Mouse (Mus musculus): ENCODE measurements at regions not wholly inside any gene's neighbourhood (a gene's known extent, or its start where the extent isn't known, plus 50 kb on each side); places are given as distances from the start of the nearest gene placed in this dataset.
A peak's percentile ranks its signal among the peaks of the same experiment; 100 is the strongest.

DNA sequence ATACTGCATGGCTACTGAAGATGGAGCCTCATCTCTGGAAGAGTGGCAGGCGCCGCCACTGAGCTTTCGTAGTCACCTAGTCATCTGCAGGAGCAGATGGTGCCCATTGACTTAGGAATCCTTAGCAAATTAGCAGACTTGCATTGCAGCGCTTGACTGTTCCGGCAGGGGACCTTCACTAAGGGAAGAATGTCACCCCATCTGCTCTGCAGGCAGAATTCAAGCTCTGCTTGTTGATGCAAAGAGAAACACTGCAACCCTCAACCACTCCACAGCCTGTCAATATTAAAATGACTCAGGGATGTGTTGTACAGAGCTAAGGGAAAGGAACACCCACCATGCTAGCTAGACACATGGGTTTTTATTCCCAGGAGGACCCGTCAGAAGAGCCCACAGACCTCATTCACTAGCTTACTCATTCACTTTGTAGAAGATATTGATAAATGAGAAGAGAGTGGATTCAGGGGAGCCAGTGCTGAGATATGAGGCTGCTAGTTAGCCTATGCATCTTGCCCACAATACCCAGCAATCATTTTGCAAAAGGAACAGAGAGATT, 215.4 kb upstream of the Gm26657 start:
- 90% methylated on average over 6 of the region's 6 CpGs for WGBS
- no peaks in the 10 kb centered on the region for H3K9me3 ChIP-seq (replicated peaks)
- H3K27me3 ChIP-seq (ENCODE audit: low read depth, poor library complexity, severe bottlenecking): no peaks in the 10 kb centered on the region
- no peak for DNase-seq (ENCODE audit: low spot score)
- H3K36me3 ChIP-seq: no peaks in the 10 kb centered on the region
- no peak overlapping the region for H3K27ac ChIP-seq
- no peak overlapping the region for H3K4me3 ChIP-seq
- H3K4me1 ChIP-seq: no peaks in the 10 kb centered on the region

DNA sequence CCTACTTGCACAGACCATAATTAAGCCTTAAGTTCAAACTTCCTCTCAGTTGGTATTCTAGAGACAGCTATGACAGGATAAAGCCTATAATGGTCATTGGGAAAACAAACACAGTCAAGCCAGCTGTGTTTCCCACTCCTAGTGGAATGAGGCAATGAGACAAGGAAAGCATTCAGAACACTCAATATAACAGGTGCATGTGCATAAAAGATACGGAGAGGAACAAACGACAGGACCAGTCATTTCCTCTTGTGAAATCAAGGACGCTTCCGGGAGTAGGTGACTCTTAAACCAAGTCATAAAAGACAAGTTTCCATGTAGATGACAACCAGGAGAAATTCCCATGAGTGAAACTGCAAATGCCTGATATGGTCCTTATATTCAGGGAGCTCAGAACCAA, 232.1 kb upstream of the Gm26657 start:
- H3K4me1 ChIP-seq: no peaks in the 10 kb centered on the region
- H3K27me3 ChIP-seq (ENCODE audit: low read depth, poor library complexity, severe bottlenecking): no peaks in the 10 kb centered on the region
- no peaks in the 10 kb centered on the region for H3K36me3 ChIP-seq
- DNase-seq (ENCODE audit: low spot score): no peak
- H3K27ac ChIP-seq: no peak overlapping the region
- H3K4me3 ChIP-seq: no peak overlapping the region
- 94% methylated on average over 4 of the region's 4 CpGs for WGBS
- no peaks in the 10 kb centered on the region for H3K9me3 ChIP-seq (replicated peaks)

DNA sequence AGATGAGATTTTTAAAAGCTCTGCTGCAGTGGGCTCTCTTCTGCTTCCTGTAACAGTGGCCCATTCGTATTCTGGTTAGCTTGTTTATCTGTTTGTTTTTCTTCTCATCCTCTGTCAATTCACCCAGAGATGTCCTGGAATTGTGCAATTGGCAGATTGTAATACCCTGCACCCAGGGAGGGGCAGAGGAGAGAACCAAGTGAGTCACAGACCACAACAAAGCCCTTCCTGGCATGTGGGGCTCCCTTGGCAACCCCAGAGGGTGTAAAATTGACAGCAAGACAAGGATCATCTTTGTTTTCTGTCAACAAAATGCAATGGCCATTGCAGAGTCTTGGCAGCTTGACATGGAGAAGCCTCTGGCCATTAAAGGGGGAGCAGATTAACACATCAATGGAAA, 233.1 kb upstream of the Gm26657 start:
- Histone ChIP-seq H3K36me3 (no peaks in the 10 kb centered on the region), H3K27me3 (ENCODE audit: low read depth, poor library complexity, severe bottlenecking) (no peaks in the 10 kb centered on the region), H3K27ac (no peak overlapping the region), H3K4me3 (no peak overlapping the region), H3K4me1 (no peaks in the 10 kb centered on the region), H3K9me3 (replicated peaks) (no peaks in the 10 kb centered on the region)
- 84% methylated on average over 1 of the region's 1 CpGs for WGBS
- no peak for DNase-seq (ENCODE audit: low spot score)

DNA sequence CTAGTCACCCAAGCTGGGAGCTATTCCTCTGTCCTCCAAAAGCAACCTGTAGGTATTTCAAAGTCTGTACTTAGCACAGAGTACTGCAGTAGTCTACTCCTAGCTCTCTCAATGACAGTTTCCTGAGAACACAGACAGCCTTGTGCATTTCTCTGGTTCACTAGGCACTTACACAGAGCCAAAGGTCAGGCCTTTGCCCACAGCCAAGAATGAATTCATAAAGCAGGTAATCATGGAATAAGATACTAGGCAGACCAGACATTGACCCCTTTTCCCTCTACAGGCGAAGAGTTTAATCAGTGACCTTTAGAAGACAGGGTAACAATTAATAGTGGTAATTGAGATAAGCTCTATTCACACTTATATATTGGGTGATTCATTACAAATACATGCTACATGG, 233.8 kb upstream of the Gm26657 start:
- Histone ChIP-seq H3K27ac (no peak overlapping the region), H3K4me1 (no peaks in the 10 kb centered on the region), H3K27me3 (ENCODE audit: low read depth, poor library complexity, severe bottlenecking) (no peaks in the 10 kb centered on the region), H3K36me3 (no peaks in the 10 kb centered on the region), H3K4me3 (no peak overlapping the region), H3K9me3 (replicated peaks) (no peaks in the 10 kb centered on the region)
- 72% methylated on average over 1 of the region's 1 CpGs for WGBS
- DNase-seq (ENCODE audit: low spot score): no peak

DNA sequence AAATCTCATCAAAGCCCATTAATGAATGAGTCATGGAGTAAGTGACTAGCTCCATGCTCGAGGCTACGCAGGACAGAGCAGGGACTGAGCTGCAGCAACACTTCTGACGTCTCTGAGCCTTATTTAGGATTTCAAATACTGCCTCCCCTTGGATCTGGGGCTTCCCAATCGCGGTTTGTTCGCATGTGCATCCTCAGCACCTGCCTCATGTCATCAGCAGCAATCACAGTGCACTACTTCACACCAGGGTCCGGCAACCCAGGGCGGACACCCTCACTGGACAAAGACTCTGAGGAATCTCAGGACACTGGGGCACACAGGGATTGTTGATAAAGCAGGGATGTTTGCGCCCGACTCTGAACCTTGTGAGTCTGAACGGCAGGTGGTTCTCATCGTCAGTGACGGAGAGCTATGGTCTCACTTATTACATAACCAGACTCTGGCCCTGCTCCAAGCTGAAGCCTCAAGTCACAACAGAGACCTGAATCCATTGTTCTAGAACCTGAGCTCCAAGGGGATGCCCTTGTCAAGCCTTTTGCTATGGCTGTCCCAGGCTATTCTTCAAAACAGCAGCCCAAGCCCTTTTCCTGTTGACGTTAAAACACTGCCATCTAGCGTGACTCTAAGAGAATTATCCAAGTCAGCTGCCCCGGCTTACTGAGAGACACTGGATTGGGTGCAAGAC, 247.2 kb upstream of the Gm26657 start:
- no peaks in the 10 kb centered on the region for H3K27me3 ChIP-seq (ENCODE audit: low read depth, poor library complexity, severe bottlenecking)
- no peaks in the 10 kb centered on the region for H3K4me1 ChIP-seq
- no peaks in the 10 kb centered on the region for H3K36me3 ChIP-seq
- H3K9me3 ChIP-seq (replicated peaks): no peaks in the 10 kb centered on the region
- no peak overlapping the region for H3K27ac ChIP-seq
- DNase-seq (ENCODE audit: low spot score): peak; percentile 42
- 63% methylated on average over 16 of the region's 16 CpGs for WGBS
- H3K4me3 ChIP-seq: no peak overlapping the region

DNA sequence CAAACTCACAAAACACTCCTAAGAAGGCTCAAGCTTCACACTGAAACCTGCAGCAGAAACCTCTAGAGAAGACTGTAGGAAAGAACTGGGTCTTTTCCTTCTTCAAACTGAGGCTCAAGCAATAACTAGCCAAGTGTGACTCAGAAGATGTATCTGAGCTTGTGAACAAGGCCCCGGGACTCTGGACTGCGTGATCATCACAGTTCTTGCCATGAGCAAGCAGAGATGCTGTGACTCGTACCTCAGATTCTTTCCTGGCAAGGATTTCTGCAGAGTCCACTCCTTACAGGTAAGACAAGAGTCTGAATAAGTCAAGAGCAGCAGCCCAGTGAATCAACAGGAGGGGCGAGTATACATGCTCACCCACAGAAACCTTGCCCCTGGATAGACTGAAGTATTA, 250.5 kb upstream of the Gm26657 start:
- H3K27me3 ChIP-seq (ENCODE audit: low read depth, poor library complexity, severe bottlenecking): no peaks in the 10 kb centered on the region
- no peaks in the 10 kb centered on the region for H3K36me3 ChIP-seq
- no peaks in the 10 kb centered on the region for H3K4me1 ChIP-seq
- H3K4me3 ChIP-seq: no peak overlapping the region
- WGBS: 93% methylated on average over 4 of the region's 4 CpGs
- H3K27ac ChIP-seq: no peak overlapping the region
- no peaks in the 10 kb centered on the region for H3K9me3 ChIP-seq (replicated peaks)
- no peak for DNase-seq (ENCODE audit: low spot score)

DNA sequence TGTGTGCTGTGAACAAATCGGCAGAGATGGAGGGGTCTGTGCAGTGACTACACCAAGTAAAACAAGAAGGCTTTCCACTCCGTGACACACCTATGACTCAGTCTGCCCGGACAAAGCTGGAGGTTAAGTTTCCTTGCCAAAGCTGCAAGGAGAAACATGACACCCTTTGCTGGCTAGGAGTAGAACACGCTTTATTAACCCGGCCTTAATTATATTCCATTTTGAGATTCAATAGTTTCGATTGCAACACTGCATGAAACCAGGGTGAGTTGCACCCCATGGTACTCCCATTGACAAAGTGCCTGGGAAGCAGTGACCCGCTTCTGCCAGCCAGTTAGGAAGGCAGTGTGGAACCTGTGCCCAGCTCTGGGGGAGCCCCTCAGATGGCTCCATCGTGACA, 256.2 kb upstream of the Gm26657 start:
- Histone ChIP-seq H3K9me3 (replicated peaks) (no peaks in the 10 kb centered on the region), H3K27me3 (ENCODE audit: low read depth, poor library complexity, severe bottlenecking) (no peaks in the 10 kb centered on the region), H3K36me3 (no peaks in the 10 kb centered on the region), H3K4me3 (no peak overlapping the region), H3K4me1 (no peaks in the 10 kb centered on the region), H3K27ac (no peak overlapping the region)
- 92% methylated on average over 8 of the region's 8 CpGs for WGBS
- no peak for DNase-seq (ENCODE audit: low spot score)

DNA sequence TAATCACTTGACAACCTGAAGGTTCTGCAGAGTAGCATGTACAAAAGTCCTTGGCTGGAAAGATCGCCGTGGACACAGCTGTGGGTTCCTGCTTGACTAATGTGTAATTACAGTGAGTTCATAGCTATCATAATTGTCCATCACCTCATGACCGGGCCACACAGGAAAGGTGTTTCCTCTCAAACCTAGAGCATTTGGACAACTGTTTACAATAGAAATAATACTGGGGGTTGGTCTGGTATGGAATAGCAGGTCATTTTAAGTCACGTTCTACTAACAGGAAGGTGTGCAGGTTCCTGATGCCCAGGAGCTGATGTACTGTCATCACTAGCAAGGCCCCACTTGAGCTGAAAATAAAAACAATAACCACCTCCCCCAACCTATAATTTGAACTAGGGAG, 283.1 kb upstream of the Gm26657 start:
- Histone ChIP-seq H3K36me3 (no peaks in the 10 kb centered on the region), H3K9me3 (replicated peaks) (no peaks in the 10 kb centered on the region), H3K4me3 (no peak overlapping the region), H3K27ac (no peak overlapping the region), H3K4me1 (peaks cover 4% of the 10 kb centered on the region; the same call in 1 of the 2 replicates), H3K27me3 (ENCODE audit: low read depth, poor library complexity, severe bottlenecking) (no peaks in the 10 kb centered on the region)
- WGBS: 88% methylated on average over 4 of the region's 4 CpGs
- DNase-seq (ENCODE audit: low spot score): no peak

DNA sequence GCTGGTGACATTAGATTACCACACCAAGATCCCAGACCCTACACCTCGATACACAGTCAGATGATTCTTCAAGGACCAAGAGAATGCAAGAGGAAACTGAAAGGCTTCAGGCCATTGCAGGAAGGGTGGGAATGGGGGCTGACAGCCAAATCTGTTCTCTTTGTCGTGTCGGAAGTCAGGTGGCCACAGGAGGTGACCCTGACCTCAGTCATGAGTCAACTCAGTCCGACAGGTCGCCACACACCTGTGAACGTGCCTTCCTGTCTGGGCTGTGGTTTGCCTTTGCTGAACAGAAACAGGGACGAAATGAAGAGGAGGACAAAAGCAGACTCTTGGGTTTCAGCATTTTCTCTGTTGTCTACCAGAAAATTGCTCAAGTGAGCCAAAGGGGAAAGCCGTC, 318.3 kb upstream of the Gm26657 start:
- H3K9me3 ChIP-seq (replicated peaks): no peaks in the 10 kb centered on the region
- H3K27ac ChIP-seq: no peak overlapping the region
- WGBS: 79% methylated on average over 8 of the region's 8 CpGs
- no peak overlapping the region for H3K4me3 ChIP-seq
- no peaks in the 10 kb centered on the region for H3K27me3 ChIP-seq (ENCODE audit: low read depth, poor library complexity, severe bottlenecking)
- no peaks in the 10 kb centered on the region for H3K36me3 ChIP-seq
- 0 out of 2 replicates have a peak, but pooled peaks cover 2% of the 10 kb centered on the region for H3K4me1 ChIP-seq
- DNase-seq (ENCODE audit: low spot score): no peak

DNA sequence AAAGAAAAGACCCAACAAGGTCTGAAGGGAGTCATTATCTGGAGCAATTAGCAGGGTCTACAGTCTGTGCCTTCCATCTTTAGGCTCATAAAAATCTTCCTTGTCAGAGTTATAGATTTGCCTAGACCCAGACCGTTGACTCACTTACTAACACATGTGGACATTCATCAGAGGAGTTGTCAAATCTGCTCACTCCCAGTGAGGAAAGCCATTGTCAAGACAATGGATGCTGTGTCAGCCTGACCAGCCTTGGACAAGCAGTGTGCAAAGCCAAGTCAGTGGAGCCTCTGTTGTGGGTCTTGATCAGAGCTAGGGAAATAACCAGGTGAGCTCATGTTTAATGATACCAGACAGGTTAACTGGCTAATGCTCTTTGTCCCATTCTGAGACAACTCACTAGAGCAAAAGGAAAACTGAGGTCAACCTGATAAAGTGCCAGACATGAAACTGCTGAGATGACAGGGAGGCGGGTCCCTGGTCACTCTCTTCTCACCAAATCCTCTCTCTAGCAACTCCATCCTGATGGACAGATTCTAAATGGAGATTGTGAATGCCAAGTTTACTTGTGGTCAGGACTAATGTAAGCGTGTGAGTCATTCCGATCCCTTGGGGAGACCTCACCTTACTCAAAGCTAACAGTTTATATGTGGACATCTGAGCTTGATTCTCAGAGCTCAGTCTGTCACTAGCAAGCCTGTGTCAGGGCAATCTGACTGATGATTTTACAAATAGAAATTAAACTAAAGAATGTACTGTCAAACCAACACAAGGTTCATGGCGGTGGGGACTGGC, 320.6 kb upstream of the Gm26657 start:
- no peaks in the 10 kb centered on the region for H3K27me3 ChIP-seq (ENCODE audit: low read depth, poor library complexity, severe bottlenecking)
- H3K36me3 ChIP-seq: no peaks in the 10 kb centered on the region
- DNase-seq (ENCODE audit: low spot score): no peak
- no peak overlapping the region for H3K27ac ChIP-seq
- H3K4me1 ChIP-seq: 0 out of 2 replicates have a peak, but pooled peaks cover 2% of the 10 kb centered on the region
- WGBS: 89% methylated on average over 5 of the region's 5 CpGs
- H3K4me3 ChIP-seq: no peak overlapping the region
- no peaks in the 10 kb centered on the region for H3K9me3 ChIP-seq (replicated peaks)

DNA sequence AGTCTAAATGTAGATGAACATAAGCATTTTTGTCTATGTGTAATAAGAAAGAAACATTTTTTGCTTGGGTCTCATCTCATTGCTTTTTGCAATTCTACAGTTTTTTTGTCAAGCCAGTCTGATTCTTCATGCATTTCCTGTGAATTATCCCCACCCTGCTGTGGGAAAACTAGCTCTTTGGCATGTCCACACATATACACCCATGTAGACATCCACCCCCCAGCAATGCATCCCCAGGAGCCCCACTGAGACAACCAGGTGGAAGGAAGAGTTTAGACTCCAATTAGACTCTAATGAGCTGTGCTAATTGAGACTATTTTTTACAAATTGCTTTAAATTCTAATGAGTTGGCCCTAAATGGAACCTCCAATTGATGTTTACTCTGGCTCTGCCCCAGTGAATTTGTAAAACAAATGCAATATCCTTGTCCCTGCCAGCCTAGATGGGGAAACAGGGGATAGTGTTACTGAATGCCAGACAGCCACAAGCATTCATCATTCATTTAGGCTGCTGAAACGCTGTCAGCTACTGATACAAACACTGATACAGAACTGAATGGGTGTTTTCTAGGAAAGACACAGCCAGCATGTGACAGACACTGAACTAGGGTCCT, 328.7 kb upstream of the Gm26657 start:
- no peaks in the 10 kb centered on the region for H3K27me3 ChIP-seq (ENCODE audit: low read depth, poor library complexity, severe bottlenecking)
- no peaks in the 10 kb centered on the region for H3K9me3 ChIP-seq (replicated peaks)
- H3K27ac ChIP-seq: no peak overlapping the region
- H3K4me3 ChIP-seq: no peak overlapping the region
- 60% methylated on average over 1 of the region's 1 CpGs for WGBS
- H3K4me1 ChIP-seq: no peaks in the 10 kb centered on the region
- H3K36me3 ChIP-seq: no peaks in the 10 kb centered on the region
- DNase-seq (ENCODE audit: low spot score): no peak

DNA sequence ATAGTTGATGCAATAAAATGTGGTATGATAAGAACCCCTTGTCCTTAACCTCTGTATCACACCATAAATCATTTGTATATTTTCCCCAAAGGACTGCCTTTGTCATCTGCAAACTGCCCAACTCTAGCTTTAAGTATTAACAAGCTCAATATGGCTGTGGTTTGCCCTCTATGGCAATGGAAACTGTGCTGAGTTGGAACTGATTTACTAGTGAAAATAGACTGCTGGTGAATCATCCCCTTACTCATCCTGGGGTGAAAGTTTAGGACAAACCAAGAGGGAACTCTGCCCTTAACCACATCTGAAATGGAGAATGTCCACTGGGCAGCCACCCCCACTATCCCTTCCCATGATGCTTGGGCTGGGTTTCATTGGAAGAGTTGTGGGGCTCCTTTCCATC, 346.1 kb upstream of the Gm26657 start:
- no peak for DNase-seq (ENCODE audit: low spot score)
- Histone ChIP-seq H3K36me3 (no peaks in the 10 kb centered on the region), H3K4me3 (no peak overlapping the region), H3K27ac (no peak overlapping the region), H3K27me3 (ENCODE audit: low read depth, poor library complexity, severe bottlenecking) (no peaks in the 10 kb centered on the region), H3K4me1 (no peaks in the 10 kb centered on the region), H3K9me3 (replicated peaks) (no peaks in the 10 kb centered on the region)

DNA sequence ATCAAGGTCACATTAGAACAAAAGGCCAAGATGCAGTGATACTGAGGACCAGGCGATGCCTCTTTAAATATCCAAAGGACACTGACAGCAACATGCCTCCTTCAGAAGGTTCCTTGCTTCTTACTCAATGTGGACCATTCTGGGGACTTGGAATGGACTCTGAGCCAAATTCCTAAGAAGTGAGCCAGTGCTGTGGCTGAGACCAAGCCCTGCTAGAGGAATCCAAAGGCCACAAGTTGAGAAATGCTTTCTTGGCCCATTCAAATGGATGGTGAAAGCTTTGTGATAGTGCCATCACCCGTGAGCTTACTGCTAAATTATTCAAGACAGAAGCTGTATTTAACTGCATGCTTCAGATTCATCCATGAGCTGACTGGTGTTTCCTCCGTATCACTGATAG, 352.8 kb upstream of the Gm26657 start:
- Histone ChIP-seq H3K9me3 (replicated peaks) (no peaks in the 10 kb centered on the region), H3K27me3 (ENCODE audit: low read depth, poor library complexity, severe bottlenecking) (no peaks in the 10 kb centered on the region), H3K4me3 (no peak overlapping the region), H3K4me1 (no peaks in the 10 kb centered on the region), H3K27ac (no peak overlapping the region), H3K36me3 (no peaks in the 10 kb centered on the region)
- 74% methylated on average over 3 of the region's 3 CpGs for WGBS
- DNase-seq (ENCODE audit: low spot score): no peak
